Comparison of ENCODE assay signal across 21 mouse cellular contexts in genomic region chr1:92700107-92700506, GRCm38 (mm10). TPM values are rescaled to one million over a fixed set of nuclear protein-coding genes. Genes with fewer than 3 reads are reported as not detected.
A peak's percentile ranks its signal among the peaks of the same experiment; 100 is the strongest.
DNase-seq lines count a peak whose midpoint lies in the region; ATAC-seq lines count a peak whose summit lies in the region.
"Had no signal": no experiment of that assay in that cellular context is flagged by ENCODE, and none has a peak within 500 bp of the region (broad histone marks: within the 10 kb centered on the region; RNA-seq: fewer than 3 reads in every experiment).

No protein-coding gene starts in this region.

- H3K9ac ChIP-seq in forebrain, embryonic 11.5 days (ENCODE audit: low read length): no peak overlapping the region
- H3K9ac ChIP-seq in heart, embryonic 15.5 days: no peak overlapping the region
- H3K9ac ChIP-seq in forebrain, embryonic 13.5 days: no peak overlapping the region
- H3K9ac ChIP-seq: heart, embryonic 13.5 days; hindbrain, embryonic 12.5 days had no signal

- 87% methylated on average over 2 of the region's 2 CpGs for WGBS in forebrain, embryonic 10.5 days
- 90% methylated on average over 2 of the region's 2 CpGs for WGBS in forebrain, embryonic 11.5 days
- 93% methylated on average over 2 of the region's 2 CpGs for WGBS in heart, embryonic 15.5 days
- WGBS in forebrain, embryonic 13.5 days: 92% methylated on average over 2 of the region's 2 CpGs

- H3K4me3 ChIP-seq in forebrain, embryonic 10.5 days: no peak overlapping the region
- no peak overlapping the region for H3K4me3 ChIP-seq in forebrain, embryonic 11.5 days (ENCODE audit: low read depth, low read length)
- H3K4me3 ChIP-seq in heart, embryonic 15.5 days: no peak overlapping the region
- no peak overlapping the region for H3K4me3 ChIP-seq in forebrain, embryonic 13.5 days
- H3K4me3 ChIP-seq: embryonic facial prominence, embryonic 10.5 days; heart, embryonic 13.5 days; hindbrain, embryonic 12.5 days had no signal

- no peaks in the 10 kb centered on the region for H3K9me3 ChIP-seq in forebrain, embryonic 10.5 days
- H3K9me3 ChIP-seq in forebrain, embryonic 11.5 days (ENCODE audit: control insufficient read depth, low read length): no peaks in the 10 kb centered on the region
- no peaks in the 10 kb centered on the region for H3K9me3 ChIP-seq in heart, embryonic 15.5 days (replicated peaks)
- no peaks in the 10 kb centered on the region for H3K9me3 ChIP-seq in forebrain, embryonic 13.5 days (replicated peaks)
- H3K9me3 ChIP-seq: embryonic facial prominence, embryonic 10.5 days; G1E; heart, embryonic 13.5 days; hindbrain, embryonic 12.5 days had no signal

- peaks cover 27% of the 10 kb centered on the region; the same call in 1 of the 2 replicates for H3K27me3 ChIP-seq in forebrain, embryonic 10.5 days (ENCODE audit: poor library complexity, severe bottlenecking)
- H3K27me3 ChIP-seq in forebrain, embryonic 11.5 days (ENCODE audit: control insufficient read depth, insufficient read depth, low read length): no peaks in the 10 kb centered on the region
- no peaks in the 10 kb centered on the region for H3K27me3 ChIP-seq in heart, embryonic 15.5 days
- H3K27me3 ChIP-seq in forebrain, embryonic 13.5 days: no peaks in the 10 kb centered on the region

- ATAC-seq in forebrain, embryonic 11.5 days (replicated peaks; ENCODE audit: low FRiP score): no peak
- no peak for ATAC-seq in heart, embryonic 15.5 days (replicated peaks; ENCODE audit: insufficient number of reproducible peaks, insufficient read depth, low FRiP score, low read depth)
- ATAC-seq in forebrain, embryonic 13.5 days: no peak
- peak; percentile 50 for ATAC-seq in megakaryocyte progenitor cell, adult 5-6 weeks (replicated peaks; ENCODE audit: poor library complexity)
- ATAC-seq: CD4-positive, CD25-positive, alpha-beta regulatory T cell, adult 4 months; hindbrain, embryonic 16.5 days; inflammation-experienced regulatory T-cells, adult 6 months; intestine, postnatal 0 days had no signal

- DNase-seq in forebrain, embryonic 10.5 days (ENCODE audit: extremely low spot score, low spot score): no peak
- no peak for DNase-seq in forebrain, embryonic 11.5 days (ENCODE audit: low spot score)
- DNase-seq in heart, adult 18-20 months: no peak
- no peak for DNase-seq in right cerebral cortex, postnatal 10 days (ENCODE audit: low spot score in 2 of 2)
- DNase-seq: adrenal gland, adult 8-10 months; adrenal gland, postnatal 36 days; B cell, adult 2 months; heart, postnatal 4 days had no signal

- peak overlapping the region; percentile 53; the same call in 1 of the 2 replicates for H3K27ac ChIP-seq in forebrain, embryonic 10.5 days
- H3K27ac ChIP-seq in forebrain, embryonic 11.5 days (ENCODE audit: low read depth, low read length): no peak overlapping the region
- H3K27ac ChIP-seq in heart, embryonic 15.5 days: 0 out of 2 replicates have a peak overlapping the region, but pooled peaks have one; percentile 82
- peak overlapping the region; percentile 78; the same call in 1 of the 2 replicates for H3K27ac ChIP-seq in forebrain, embryonic 13.5 days

- no peak overlapping the region for H3K4me2 ChIP-seq in forebrain, embryonic 11.5 days (ENCODE audit: low read depth, low read length, severe bottlenecking)
- H3K4me2 ChIP-seq in heart, embryonic 15.5 days: no peak overlapping the region
- H3K4me2 ChIP-seq in forebrain, embryonic 13.5 days: no peak overlapping the region

- H3K4me1 ChIP-seq in forebrain, embryonic 10.5 days: peaks cover 40% of the 10 kb centered on the region
- peaks cover 19% of the 10 kb centered on the region for H3K4me1 ChIP-seq in forebrain, embryonic 11.5 days (replicated peaks; ENCODE audit: control insufficient read depth, insufficient read depth, low read length)
- H3K4me1 ChIP-seq in heart, embryonic 15.5 days (replicated peaks): peaks cover 56% of the 10 kb centered on the region
- H3K4me1 ChIP-seq in forebrain, embryonic 13.5 days: peaks cover 33% of the 10 kb centered on the region

- no peaks in the 10 kb centered on the region for H3K36me3 ChIP-seq in forebrain, embryonic 10.5 days (replicated peaks)
- no peaks in the 10 kb centered on the region for H3K36me3 ChIP-seq in forebrain, embryonic 11.5 days (ENCODE audit: control insufficient read depth, insufficient read depth, low read length)
- no peaks in the 10 kb centered on the region for H3K36me3 ChIP-seq in heart, embryonic 15.5 days
- no peaks in the 10 kb centered on the region for H3K36me3 ChIP-seq in forebrain, embryonic 13.5 days (ENCODE audit: poor library complexity, severe bottlenecking)
- H3K36me3 ChIP-seq: embryonic facial prominence, embryonic 10.5 days; G1E; heart, embryonic 13.5 days; hindbrain, embryonic 12.5 days had no signal

RNA-seq across cellular contexts. Expression of gene Otos, which starts 51.5 kb away (rescaled TPM):
- polyA plus RNA-seq in forebrain, embryonic 10.5 days (2016; fragmentation: Nextera tagmentation; extraction: Ambion mirVana): 0.25 TPM in 1 of 2 replicates, not detected in the other
- polyA plus RNA-seq in forebrain, embryonic 11.5 days (2014; fragmentation: Nextera tagmentation; extraction: Ambion mirVana): not detected in 2 replicates
- 0.19 TPM in 1 of 2 replicates, not detected in the other for polyA plus RNA-seq in heart, embryonic 15.5 days (2015; fragmentation: Nextera tagmentation; extraction: Ambion mirVana)
- not detected for total RNA-seq in heart, adult 18-20 months (2021)
- polyA plus RNA-seq in forebrain, embryonic 13.5 days (2015; fragmentation: Nextera tagmentation; extraction: Ambion mirVana): 0.10 and 0.11 TPM in 2 replicates
- 2.4 and 5.2 TPM in 2 replicates for total RNA-seq in megakaryocyte progenitor cell, adult 5-6 weeks (2015)
- 2.7 and 5.0 TPM in 2 replicates for total RNA-seq in megakaryocyte progenitor cell, adult 5-6 weeks (2017)
- total RNA-seq: adrenal gland, postnatal 36 days; gastrocnemius, adult 8-10 months; heart, adult 8-10 months; heart, postnatal 4 days had no signal
- polyA plus RNA-seq: G1E; heart, embryonic 13.5 days; hindbrain, embryonic 12.5 days; intestine, postnatal 0 days had no signal

RNA-seq across cellular contexts. Expression of gene Cops9, which starts 58.3 kb away (rescaled TPM):
- 324 and 343 TPM in 2 replicates for polyA plus RNA-seq in forebrain, embryonic 10.5 days (2016; fragmentation: Nextera tagmentation; extraction: Ambion mirVana)
- 346 and 366 TPM in 2 replicates for polyA plus RNA-seq in forebrain, embryonic 11.5 days (2014; fragmentation: Nextera tagmentation; extraction: Ambion mirVana)
- polyA plus RNA-seq in heart, embryonic 15.5 days (2015; fragmentation: Nextera tagmentation; extraction: Ambion mirVana): 365 and 436 TPM in 2 replicates
- total RNA-seq in heart, adult 18-20 months (2021): 100 to 1,000 TPM; 229 to 251 TPM
- 542 and 587 TPM in 2 replicates for polyA plus RNA-seq in forebrain, embryonic 13.5 days (2015; fragmentation: Nextera tagmentation; extraction: Ambion mirVana)
- total RNA-seq in megakaryocyte progenitor cell, adult 5-6 weeks (2015): 149 and 186 TPM in 2 replicates
- total RNA-seq in megakaryocyte progenitor cell, adult 5-6 weeks (2017): 108 and 180 TPM in 2 replicates
